Mouse (Mus musculus) urinary bladder, adult 2 months (tissue): ENCODE measurements around the gene Gm17349. TPM values are rescaled to one million over a fixed set of nuclear protein-coding genes. Genes with fewer than 3 reads are reported as not detected.
"Not testable (repeated sequence)": the region's sequence is repeated elsewhere in the genome, so short reads cannot be mapped to it uniquely, and the experiment has no call there.

Experiments used
- DNase-seq: peaks from one replicate; pipeline ENCODE4 v3.0.0; 2022; ENCODE audit warnings: low spot score
- polyA plus RNA-seq: library from polyadenylated mRNA; depleted of rRNA; stranded (reverse); fragments of >200 nt; gene quantifications from 2 replicates; pipeline ENCODE4 v1.2.3, GENCODE M21; 2012

Gm17349 gene
- polyA plus RNA-seq, 1 experiment: 0.52 TPM

DNA sequence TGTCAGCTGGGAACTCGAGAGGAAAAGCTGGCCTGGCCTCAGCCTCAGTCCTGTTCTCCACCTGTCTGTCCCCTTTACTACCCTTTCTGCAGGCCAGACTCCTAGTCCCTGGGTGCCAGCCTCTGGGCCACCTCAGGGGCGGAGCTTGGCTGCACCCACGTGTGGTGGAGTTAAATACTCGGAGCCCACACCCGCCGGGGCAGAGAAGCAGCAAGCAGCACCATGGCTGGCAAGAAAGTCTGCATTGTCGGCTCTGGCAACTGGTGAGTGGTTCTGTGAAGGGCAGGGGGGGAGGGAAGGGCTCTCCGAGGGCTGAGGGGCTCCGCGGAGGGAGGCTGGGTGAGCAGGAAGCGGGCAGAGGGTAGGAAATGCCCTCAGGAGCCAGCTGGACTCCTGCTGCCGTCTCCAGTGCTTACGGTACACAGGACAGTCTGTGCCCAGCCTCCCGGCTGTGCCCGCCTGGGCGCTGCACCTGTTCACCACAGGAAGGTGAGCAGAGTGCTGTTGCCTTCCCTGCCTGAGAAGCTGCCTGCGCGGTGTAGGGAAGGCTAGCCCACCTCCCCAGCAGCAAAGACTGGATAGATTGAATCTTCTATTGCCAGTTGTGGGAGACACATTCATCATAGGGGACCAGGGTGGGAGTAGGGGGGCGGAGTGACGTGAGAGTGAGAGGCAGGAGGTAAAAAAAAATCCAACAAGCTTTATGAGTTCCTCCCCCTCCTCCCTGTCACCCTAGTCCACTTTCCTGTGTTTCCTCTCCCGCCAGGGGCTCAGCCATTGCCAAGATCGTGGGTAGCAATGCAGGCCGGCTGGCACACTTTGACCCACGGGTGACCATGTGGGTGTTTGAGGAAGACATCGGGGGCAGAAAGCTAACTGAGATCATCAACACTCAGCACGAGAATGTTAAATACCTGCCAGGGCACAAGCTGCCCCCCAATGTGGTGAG is 12.4 kb upstream of the Gm17349 start, which contains the start of gene Gpd1:
Gene Gpd1 (plus strand): TSS at position 130 of the 949 bp plus-strand sequence.
- no peak for DNase-seq

DNA sequence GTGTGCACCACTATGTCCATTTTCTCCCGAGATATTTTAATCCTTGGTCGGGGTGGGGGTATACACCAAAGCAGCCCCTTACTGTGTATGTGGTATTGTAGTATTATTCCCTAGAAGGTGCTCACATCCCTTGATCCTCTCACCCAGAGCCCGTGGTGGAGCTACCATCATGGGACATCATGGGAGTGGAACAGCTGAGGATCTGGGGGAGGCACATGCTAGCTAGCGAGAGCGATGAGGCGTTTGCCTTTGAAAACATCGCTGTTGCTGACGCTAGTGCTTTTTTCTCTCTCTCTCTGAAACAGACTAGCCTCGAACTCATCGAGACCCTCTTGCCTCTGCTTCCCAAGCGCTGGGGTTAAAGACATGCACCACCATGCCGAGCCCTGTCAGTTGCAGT is 11.5 kb upstream of the Gm17349 start:
- no peak for DNase-seq

DNA sequence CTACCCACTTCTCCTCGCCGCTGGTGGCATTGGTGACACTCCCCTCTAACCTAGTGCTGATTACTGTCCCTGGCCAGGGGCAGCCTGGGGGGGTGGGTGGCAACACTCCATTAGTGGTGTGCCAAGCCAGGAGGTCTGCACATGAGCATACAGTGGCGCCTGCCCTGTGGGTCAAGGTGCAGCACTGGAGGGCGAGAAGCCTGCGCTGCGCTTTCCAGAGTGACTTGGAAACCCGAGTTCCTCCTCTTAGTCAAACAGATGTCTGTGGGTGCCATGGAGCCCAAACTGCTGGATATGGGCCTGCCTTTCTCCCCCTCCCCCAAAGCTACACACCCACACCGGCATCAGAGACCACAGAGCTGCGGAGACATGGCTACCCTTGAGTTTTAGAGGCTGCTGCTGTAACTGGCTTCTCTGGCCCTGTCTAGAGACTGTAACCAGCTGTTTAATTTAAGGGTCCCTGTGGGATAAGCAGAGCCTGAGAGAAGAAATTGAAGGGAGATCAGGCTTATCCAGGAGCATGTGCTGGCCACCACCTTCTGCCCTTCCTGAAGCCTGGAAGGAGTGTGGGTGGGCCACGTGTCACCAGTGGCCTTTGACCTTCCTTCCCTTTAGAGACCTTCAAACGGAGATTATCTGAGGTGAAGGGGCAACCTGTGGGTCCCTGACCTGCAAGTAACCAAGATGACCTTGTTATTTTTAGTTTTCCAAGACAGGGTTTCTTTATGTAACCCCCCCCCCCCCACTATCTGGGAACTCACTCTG is 10.9 kb upstream of the Gm17349 start:
- no peak for DNase-seq

DNA sequence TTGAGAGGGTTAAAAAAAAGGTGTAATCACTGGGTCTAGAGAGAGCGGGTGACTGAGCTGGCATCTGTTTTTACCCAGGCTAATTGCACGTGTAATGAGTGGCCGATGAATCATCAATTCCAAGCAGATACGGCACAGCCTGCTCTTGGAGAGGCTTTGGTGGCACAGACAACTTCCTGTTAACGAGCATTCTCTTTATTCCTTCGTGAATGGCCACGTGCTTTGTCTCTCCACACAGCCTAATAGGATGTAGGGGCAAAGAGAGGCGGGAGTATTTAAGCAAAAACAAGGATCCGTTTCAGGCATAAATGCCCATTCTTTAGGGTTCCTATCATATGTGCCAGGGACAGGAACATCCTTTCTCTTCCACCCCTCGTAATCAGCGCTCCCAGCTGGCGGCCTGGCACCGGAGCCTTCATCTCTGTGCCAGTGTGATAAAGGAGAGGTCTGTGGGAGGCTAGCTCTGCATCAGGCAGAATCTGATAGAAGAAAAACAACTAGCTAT is 10.1 kb upstream of the Gm17349 start:
- DNase-seq: no peak

DNA sequence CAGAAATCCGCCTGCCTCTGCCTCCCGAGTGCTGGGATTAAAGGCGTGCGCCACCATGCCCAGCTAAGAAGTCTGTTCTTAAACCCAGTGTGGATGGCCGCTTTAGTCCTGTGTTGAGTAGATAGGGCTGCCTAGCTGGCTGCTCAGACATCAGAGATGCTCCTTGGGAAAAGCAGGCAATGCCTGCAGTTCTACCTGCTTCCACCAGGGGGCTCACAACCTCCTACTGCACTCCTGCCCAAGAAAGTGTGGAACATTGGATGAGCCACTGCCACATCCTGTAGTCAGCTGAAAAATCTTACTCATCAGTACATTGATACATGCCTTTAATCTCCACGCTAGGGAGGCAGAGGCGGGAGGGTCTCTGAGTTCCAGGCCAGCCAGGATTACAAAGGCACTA is 9.6 kb upstream of the Gm17349 start:
- DNase-seq: peak; percentile 46

DNA sequence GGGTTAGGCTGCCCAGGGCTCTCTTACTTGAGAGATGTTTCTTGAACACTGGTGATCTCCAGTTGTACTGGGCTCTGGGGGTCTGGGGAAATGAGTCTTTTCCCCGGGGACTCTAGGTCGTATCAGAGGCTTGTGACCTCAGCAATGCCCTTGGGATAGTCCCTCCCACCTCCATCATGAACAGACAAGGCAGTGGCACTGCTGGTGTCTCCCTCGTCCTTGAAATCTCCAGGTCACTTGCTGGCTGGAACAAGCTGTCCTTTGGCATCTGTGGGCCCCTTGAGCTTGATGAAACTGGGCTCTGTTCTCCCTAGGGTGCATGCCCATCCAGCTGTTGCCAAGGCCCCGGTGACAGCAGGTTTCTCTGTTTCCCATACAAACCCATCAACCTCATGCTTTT is 8.9 kb upstream of the Gm17349 start:
- DNase-seq: no peak

DNA sequence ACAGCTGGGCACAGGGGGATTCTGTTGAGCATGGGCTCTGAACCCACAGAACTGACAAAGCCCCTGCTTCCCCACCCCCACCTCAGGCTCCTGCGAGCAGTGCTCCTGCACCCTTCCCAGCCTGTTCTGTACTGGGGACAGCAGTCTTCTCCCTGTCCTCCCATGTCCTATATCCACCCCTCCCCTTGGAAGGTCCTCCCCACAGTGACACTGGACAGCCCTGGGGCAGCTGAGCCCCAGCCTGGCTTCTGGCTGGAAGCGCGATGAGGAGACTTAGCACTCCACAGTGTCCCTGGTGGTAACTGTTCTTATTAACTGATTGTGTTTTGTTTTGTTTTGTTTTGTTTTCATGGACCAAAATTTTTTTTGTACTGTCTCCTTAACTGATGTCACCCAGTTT is 8.3 kb upstream of the Gm17349 start:
- DNase-seq: no peak

DNA sequence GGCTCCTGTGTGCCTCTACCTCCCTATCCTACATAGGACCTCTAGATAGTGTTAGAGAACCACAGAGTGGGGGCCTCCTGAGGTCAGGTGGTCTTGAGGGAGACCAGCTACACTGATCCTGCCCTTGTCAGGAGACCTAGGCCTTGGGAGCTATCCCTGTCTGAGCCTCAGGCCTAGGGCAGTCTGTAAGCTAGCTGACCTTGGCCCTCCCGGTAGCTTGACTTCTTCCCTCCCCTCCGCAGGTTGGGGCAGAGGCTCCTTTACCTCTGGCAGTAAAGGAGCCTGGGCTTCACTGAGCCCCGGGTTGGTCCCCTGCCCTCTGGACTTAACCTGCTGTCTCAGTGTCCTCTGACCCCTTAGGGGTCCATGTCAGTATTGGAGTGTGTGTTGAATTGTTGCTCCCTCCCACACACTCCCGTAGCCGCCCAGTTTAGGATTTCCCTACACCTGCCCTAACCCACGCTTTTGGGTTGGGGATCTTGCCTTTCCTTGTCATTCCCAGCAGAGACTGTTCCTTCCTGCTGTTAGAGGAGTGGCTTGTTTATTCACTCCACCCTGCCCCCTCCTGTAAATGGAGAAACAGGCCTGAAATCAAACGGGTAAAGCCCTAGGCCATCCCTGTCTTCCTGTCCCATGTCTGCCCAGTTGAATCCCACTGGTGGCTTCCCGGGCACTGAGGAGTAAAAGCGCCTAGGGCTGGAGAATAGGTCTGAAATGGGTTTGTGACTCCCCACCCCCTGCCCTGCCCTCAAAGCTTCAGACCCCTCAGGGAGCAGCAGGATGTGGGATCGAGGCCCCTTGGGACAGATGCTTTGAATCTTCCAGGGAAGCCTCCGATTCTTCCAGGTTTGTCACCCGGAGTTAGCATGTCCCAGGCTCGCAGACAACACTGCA is 7.6 kb upstream of the Gm17349 start:
- no peak for DNase-seq

DNA sequence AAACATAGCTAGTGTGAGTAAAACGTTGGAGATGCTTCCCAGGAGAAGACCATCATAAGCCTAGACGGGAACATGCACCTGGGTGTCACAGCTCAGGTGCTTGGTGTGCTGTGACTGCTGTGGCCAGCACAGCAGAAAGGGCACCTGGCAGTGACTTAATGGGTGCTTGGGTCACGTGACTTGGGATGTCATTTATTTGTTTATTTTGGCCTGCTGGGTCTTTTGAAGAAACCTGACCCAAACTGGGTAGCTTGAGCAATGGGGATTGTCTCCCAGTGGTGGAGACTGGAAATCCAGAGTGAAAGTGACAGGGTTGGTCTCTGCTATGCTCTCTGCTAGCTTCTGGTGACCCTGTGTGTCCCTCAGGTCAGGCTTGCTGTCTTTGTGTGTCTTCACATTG is 6.2 kb upstream of the Gm17349 start:
- no peak for DNase-seq

DNA sequence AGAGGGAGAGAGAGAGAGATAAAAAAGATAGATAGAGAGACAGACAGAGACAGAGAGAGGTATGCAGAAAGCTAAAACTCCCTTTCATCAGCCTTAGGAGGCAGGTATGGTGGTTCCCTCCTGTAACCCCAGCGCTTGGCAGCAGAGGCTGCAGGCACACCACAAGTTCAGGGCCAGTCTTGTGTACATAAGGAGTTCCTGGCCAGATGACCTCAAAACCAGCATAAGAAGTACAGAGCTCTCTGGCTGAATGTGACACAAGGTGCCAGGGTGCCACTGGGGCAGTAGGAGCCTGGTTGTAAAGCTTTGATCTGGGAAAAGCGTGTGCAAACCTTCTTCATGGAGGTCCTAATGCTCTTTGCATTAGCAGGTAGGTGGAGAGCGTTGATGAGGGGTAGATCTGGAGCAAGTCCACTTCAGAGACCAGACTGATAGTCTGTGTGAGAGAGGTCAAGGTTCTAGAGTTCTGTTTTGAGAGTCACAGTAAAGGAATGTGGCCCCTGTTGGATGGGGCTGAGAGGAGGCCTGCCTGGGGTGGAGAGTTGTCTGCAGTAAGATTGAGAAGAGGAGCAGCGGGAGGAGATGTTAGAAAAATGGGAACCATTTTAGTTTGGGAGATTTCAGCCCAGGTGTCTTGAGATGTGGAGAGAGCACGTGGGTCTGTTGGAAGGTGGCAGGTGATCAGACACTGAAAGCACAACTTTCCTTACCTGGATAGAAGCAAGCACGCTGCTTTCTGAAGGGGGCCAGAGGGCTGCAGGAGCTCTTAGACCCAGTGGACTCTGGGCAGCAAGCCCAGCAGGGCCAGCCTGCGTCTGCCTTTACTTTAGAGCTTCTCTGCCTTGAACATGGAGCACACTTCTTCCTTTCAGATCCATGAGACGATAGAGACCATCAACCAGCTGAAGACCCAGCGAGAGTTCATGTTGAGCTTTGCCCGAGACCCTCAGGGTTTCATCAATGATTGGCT is 5.2 kb upstream of the Gm17349 start:
- DNase-seq: no peak

DNA sequence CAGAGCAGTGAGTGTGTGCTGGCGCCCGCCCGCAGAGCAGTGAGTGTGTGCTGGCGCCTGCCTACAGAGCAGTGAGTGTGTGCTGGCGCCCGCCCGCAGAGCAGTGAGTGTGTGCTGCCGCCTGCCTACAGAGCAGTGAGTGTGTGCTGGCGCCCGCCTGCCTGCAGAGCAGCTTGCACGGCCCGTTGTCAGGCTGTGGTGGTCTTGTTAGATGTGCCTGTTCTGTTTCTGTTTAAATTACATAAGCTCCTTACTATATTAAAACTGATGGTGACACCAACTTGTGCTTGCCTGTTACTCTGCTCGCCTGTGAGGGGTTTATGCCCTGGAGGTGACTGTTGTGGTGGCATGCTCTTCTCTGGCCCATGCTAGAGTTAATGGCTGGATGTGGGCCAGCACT is 2.9 kb upstream of the Gm17349 start:
- no peak for DNase-seq

DNA sequence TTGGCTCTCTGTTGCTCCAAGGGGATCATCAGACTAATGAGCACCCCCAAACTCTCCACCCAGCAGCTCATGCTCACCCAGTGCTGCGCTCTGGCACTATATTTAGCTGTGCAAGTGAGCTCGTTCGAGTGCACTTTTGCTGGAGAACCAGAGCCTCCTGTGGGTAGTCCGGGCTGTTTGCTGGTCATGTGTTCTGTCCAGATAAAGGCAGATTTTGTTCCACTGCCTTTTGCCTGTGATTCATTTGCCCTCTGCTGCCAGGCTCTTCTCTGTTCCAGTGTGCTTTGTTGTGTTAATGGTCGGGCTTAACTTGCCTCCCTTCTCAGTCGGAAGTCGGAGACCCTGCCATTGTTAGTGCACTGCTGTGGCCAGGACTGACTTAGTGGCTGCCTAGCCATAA is 409 bp downstream of the Gm17349 start:
- DNase-seq: no peak

DNA sequence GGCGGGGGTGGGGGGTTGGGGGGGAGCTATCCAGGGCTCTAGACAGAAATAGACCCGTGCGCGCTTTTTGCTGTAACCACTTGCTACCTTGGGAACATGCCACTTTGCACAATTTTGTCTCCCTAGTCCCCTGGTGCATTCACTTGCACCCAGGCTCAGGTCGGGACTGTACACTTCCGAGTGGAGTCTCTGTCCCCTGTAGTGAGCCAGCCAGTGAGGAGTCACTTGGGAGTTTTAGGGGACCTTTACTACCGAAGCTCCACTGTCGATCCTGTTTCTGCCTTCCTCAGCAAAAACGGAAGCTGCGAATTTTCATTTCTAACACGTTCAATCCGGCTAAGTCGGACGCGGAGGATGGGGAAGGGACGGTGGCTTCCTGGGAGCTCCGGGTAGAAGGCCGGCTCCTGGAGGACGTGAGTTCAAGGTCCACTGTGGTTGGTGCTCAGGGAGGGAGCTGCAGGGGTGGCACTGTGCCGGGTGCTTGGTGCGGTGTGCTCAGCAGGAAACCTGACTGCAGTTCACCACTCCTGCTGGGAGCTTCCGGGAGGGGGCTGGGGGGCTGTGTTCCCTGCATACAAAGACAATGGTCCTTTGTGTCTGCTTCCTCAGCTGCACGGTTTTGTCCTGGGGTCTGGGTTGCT is 1.1 kb downstream of the Gm17349 start:
- DNase-seq: no peak

DNA sequence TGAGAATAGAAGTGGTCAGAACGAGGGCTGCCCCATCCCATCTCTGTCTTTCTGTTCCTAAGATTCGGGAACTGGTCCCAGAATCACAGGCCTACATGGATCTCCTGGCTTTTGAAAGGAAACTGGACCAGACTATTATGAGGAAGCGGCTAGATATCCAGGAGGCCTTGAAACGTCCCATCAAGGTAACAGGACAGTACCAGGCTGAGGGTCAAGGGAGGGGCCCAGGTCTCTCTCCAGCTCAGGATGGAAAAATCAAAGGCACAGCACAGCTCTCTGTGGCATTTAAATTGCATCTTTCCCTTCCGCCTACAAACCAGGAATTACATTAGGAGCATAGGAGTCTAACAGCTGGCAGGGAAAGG is 1.6 kb downstream of the Gm17349 start:
- DNase-seq: no peak

DNA sequence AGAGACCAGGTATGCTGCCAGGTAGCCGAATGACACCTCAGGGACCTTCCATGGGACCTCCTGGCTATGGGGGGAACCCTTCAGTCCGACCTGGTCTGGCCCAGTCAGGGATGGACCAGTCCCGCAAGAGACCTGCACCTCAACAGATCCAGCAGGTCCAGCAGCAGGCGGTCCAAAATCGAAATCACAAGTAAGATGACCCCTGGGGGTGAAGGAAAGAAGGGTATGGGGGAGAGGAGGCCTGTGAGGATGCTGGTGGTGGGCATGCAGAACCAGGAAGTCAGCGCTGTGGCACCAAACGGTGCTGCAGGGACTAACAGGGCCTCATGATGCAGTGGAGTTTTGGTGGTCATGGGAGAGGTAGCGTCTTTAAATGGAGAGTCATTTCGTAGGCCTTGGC is 2.2 kb downstream of the Gm17349 start:
- DNase-seq: no peak

DNA sequence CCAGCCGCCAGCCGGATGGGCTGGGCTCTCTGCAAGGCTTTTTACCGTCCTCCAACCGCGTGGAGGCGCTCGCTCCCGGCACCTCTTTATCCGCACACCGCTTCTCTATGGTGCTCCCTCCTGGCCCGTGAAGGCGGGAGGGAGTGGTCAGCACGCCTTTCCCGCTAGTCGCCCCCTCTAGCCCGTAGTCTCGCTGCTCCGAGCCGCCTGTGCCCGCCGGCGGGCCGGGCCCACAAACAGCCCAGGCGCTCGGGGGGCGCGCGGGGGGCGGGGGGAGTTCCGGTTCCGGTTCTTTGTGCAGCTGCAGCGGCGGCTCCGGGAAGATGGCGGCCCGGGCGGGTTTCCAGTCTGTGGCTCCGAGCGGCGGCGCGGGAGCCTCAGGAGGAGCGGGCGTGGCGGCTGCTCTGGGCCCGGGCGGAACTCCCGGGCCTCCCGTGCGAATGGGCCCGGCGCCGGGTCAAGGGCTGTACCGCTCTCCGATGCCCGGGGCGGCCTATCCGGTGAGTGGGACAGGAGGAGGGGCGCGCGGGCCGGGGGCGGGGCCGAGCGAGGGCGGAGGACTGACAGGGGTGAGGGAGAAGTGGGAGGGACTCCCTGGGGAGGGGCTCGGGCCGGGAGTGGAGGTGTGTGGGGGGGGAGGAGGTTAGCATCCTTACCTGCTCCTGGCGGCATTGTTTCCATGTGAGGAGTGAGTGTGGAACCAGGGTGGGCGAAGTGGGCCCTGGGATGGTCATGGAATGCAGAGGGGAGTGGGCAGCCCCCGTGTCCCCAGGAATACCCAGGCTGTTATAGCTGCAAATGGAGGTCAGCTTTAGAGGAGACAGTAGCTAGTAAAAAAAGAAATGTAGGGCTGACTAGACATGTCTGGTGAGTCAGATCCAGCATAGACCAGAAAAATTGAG is 3.0 kb downstream of the Gm17349 start, which contains the start of gene Smarcd1:
Gene Smarcd1 (plus strand): TSS at position 131 of the 902 bp plus-strand sequence.
- DNase-seq: peak; percentile 95

DNA sequence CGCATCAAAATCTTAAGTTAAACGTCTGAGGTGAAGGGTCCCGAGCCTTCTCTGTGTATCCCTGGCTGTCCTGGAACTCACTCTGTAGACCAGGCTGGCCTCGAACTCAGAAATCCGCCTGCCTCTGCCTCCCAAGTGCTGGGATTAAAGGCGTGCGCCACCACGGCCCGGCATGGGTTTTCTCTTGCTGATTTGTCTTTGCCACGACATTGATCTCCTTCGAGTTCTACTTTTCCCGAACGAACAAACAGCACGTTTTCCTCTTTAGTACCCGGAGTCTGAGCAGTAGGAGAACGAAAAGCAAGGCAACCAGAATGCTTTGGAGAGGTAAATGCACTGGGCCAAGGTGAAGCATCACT is 3.7 kb downstream of the Gm17349 start:
- not testable (repeated sequence) for DNase-seq

DNA sequence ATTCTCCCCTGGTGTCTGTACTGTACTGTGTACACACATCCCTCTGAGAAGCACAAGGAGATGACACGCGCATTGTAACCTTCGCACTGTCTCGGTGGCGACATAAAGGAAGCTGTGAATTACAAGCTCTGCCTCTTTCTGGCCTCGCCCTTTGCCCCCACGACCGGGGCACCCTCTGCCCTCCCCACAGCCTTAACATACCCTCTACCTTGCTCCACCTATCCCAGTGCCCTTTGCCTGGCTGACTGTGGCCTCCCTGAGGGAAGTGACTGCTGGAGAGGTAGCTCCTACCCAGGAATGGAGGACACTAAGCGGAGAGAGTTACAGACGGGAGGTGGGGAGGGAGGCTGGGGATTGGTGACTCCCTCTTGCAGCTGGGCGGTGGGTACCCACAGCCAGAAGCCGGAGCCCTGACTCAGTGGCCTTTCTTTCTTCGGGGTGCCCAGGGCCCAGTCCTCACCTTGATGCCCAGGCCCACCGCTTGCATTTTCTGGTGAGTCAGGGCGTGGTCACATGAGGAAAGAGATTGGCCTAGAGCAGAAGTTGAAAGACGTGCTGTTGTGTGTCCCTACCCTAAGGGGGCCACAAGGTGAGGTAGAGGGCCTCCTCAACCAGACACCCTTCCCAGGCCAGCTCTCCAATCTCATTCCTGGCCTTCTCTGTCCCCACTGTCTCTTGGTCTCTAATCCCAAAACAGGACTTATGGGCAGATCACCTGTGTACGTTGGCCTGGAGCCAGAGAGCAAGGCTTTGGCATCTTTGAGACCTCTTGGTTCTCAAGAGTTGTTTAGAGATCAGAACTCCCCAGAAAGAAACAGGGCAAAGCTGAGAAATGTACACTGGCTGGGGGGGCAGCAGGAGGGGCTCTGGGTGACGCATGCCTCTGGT is 4.8 kb downstream of the Gm17349 start:
- no peak for DNase-seq
